Mouse (Mus musculus): ENCODE results near the gene Tcl1b1.

DNA sequence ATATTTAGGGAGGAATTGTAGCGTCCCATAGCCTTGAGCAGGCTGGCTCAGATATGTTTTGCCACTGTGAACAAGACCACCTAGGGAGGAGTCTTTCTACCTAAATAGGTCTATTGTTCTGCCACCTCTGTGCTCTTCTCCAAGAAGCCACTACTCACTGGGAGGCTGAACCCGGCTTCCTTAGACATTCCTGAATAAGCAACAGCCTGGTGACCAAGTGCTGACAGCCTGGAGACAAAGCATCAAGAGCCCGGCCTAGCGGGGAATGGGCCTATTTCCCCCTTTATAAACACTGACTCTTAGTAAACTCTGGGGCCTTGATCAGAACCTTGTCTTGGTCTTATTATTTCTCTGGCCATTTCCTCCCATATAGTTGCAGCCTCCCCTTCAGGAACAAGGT lies 33.0 kb upstream of the Tcl1b1 start:
- no peak for TF ChIP-seq CTCF (IDR thresholded peaks at IDR 0.05; ENCODE audit: borderline replicate concordance, extremely low read depth, insufficient read depth, insufficient read length)
- no peak for TF ChIP-seq POLR2A (IDR thresholded peaks at IDR 0.05; ENCODE audit: borderline replicate concordance, extremely low read depth, insufficient read depth, insufficient read length, poor library complexity, severe bottlenecking)

Measured in brain, embryonic 14.5 days (tissue).